Mouse (Mus musculus) WW6 (cell line): ENCODE measurements around the gene Mrto4.

ENCODE experiments used
- DNase-seq: peaks from one replicate; pipeline ENCODE4 v3.0.0-alpha.2; 2013; ENCODE audit warnings: low read depth, low spot score

The Mrto4 gene

DNA sequence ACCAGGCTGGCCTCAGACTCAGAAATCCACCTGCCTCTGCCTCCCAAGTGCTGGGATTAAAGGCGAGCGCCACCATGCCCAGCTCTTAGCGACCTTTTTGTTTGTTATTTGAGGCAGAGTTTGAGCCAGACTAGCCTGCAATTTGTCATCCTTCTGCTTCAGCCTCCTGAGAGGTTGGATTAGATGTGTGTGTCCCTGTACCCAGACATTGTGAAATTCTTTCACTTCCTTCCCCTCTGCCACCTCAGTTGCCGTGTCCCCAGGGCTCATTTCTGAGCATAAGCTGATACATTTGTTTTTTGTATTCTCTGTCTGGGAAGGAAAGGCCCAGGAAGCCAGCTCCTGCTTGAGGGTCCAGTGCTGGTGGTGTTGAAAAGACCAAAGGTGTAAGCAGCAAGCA, 11.5 kb downstream of the Mrto4 start:
- DNase-seq: no peak

DNA sequence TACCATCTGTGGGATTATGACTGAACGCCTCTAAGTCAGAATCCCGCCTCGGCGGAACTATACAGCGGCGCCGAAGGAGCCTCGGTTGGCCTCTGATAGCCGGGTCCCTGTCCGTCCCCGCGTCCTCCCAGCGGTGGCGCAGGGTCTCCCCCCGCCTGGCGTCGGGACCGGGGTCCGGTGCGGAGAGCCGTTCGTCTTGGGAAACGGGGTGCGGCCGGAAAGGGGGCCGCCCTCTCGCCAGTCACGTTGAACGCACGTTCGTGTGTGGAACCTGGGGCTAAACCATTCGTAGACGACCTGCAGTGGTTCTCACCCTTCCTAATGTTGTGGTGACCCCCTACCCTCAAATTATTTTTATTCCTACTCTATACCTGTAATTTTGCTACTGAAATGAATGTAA, 14.2 kb downstream of the Mrto4 start:
- DNase-seq: no peak

DNA sequence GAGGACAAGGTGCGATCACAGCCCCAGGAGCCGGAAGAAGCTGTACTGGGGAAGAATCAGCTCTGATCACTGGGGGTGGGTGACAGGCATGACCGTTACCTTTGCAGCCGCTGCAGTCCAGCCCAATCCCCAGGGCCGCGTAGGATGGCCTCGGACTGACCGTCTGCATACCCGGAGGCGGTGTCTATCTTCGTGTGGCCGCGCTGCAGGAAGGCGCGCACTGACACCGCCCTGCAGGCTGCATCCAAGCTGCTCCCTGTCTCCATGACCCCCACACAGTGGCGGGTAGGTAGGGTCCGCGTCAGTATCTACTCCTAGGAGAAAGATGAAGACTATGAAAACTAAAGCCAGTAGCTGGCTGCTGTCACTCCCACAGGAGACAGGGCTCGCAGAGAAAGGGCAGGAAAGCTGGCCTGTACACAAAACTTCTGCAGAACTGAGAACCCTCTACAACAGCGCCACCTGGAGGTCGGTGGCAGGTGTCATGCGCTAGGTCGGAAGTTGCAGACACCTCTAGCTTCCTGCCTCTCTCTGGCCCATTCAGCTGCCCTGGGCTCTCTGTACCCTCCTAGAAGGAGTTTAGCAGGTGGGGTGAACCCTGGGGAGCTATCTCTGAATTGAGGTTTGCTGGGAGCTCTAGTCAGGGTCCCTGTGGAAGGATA, 15.4 kb downstream of the Mrto4 start:
- peak; percentile 80 for DNase-seq

DNA sequence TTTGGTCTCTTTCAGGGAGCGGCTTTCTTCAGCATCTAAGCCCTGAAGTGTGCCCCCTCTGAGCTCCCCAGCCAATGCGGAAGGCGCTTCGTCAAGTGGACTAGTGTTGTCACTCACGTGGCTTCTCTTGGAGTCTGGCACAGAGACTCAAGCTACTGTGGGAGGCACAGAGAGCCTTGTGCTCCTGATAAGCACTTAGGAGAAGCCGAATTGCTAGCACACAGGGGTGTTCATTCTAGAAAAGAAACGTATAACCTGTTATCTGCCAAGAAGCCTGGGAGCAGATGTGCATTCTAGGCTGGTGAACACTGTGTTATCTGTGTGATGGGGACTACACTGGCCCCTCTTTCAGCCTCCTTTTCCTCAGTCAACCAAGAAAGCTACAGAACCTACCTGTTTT, 16.9 kb downstream of the Mrto4 start:
- no peak for DNase-seq

DNA sequence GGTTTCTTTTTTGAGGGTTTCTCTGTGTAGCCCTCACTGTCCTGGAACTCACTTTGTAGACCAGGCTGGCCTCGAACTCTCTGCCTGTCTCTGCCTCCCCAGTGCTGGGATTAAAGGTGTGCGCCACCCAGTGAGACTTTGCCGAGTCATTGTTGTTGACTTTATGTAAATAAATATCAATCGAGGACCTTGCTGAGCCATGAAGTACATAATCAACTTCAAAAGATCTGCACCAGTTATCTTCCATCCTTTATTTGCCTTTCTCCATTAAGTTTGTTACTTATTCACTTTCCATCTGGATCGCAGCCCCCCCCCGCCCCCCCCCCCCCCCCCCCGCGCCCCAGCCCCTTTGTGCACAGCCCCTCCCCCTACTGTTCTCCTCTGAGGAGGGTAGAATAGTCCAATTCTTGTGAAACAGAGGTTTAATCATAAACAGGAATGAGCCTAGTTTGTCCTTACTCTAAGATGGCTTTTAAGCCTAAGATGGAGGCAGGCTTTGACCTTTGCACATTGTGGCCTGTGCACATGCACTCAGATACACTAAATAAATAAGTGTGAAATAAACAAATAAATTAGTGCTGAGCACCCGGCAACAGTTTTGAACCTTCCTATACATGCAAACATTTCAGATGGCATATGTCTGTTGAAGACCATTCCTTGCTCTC, 17.6 kb downstream of the Mrto4 start:
- DNase-seq: no peak

DNA sequence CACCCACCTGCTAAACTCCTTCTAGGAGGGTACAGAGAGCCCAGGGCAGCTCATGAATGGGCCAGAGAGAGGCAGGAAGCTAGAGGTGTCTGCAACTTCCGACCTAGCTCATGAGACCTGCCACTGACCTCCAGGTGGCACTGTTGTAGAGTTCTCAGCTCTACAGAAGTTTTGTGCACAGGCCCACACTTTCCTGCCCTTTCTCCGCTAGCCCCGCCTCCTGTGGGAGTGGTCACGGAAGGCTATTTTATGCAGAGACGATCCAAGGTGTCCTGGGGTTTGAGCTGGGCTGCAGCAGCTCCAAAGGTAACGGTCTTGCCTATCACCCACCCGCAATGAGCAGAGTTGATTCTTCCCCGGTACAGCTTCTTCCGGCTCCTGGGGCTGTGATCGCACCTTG, 21.8 kb downstream of the Mrto4 start:
- DNase-seq: peak; percentile 90

DNA sequence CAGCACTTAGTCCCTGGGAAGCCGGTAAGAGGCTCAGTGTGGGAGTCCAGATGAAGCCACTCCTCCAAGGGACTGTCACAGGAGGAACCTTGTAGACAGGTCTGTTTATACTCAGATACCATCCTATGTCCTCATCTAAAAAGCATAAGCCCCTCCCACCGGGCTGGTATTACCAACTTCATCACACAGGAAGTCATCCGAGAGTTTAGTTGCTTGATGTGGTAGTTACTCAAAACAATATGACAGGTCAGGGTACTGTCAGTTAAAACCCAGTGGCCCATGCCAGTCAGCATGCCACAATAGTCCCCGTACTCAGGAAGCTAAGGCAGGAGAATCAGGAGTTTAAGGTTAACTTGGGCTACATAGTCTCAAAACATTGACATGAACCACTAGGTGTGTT, 32.6 kb downstream of the Mrto4 start:
- DNase-seq: no peak

DNA sequence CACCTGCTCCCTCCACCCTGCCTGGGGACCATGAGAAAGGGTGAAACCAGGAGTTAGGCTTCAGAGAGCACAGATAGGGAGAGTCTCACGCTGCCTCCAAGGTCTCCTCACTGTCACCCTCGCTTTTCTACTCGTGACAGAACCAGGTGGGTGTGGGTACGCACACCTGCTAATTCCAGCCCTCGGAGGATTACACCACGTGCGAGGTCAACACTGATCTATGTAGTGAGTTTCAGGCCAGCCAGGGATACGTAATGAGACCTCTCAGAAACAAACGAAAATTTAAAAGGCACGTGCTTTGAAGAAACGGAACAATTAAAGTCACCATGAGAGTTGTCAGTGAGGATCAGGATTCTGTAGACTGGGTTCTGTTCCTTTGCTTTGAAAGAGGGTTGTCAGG, 33.9 kb downstream of the Mrto4 start:
- no peak for DNase-seq

DNA sequence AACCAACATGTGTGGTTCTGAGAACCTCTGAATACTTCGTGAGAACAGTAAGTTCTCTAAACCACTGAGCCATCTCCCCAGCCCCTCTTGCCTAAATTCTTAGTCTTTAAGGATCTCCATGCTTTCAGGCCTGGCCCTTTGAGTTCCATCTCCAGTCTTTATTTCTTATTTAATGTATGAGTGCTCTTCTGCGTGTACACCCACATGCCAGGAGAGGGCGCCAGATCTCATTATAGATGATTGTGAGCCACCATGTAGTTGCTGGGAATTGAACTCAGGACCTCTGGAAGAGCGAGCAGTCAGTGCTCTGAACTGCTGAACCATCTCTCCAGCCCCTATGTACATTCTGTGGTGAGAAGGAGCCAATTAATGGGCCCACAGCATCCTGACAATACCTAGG, 39.7 kb downstream of the Mrto4 start:
- DNase-seq: no peak

DNA sequence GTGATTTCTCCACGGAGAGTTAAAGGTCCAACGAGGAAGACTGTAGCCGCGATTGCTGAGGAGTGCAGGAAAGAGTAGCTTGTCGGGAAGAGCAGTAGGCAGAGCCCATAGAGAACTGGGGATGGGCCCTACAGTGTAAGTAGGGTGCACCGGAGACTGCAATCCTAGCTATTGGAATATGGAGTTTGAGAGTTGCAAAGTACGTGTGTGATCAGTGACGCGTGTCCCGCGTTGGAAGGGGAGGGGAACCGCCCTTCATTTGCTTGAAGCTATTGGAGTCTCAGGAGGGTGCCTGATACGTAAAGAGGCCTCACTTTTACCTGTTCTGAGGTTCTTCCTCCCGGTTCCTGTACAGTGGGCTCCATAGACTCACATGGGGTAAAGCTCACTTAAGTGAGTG, 40.7 kb downstream of the Mrto4 start:
- DNase-seq: no peak

DNA sequence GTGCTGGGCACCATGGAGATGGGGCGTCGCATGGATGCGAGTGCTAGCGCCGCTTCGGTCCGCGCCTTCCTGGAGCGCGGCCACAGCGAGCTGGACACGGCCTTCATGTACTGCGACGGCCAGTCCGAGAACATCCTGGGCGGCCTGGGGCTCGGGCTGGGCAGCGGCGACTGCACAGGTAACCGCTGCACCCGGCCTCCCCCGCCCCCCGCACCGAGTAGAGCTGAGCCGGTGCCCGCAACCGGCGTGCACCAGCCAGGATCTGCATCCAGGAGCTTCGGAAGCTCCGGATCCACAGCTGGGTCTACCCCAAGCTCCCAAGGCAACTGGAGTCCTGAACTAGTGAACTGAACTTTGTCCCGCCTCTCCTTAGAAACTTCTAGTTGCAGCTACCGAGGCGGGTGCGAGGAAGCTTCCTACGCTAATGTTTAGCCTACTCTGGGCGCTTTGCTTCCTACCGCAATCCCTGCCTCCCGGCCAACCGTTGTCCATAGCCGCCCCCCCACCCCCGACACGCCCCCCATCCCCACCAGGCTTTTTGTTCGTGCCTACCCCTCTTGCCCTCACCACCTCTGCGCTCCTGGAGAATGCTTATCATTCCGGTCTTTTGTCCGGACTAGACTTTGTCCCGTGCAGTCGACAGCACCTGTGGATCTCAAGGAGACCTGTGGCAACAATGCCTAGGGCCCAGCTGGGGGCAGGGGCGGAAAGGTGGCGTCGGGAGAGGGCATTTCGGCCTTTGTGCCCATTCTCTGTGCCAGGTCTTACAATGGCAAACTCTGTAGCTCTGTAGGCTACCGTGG, 41.3 kb downstream of the Mrto4 start:
- no peak for DNase-seq

DNA sequence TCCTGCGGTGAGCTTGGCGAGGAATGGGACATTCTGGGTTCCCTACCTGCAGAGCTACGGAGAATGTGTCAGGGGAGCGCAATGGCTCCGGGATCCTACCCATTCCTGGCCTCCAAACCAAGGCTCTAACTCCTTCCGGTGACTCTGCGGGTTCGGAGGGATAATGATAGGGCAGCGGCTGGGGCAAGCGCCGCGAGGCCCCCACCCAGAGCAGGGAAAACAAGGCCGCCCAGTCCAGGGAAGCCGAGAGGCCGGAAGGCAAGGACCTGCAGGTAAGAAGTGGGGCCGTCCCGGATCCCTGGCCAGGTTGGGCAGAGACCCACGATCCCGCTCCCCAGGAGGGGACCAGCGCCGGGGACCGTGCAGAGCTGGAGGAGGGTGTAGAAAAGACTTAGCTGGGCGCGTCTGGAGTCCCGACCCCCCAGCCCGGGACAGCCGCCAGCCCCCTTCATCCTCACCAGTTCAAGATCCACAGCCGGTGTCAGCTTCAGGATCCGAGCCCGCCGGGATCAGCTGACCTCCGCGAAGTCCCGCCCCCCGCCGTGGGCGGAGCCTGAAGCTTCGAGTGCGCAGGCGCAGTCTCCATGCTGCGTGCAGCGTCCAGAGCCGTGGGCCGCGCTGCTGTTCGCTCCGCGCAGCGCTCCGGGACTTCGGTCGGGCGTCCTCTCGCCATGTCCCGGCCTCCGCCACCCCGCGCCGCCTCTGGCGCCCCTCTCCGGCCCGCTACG, 42.0 kb downstream of the Mrto4 start, which contains the start of the genes Pqlc2 and Akr7a5:
Pqlc2 (minus strand) TSS at position 538 of the 728 bp plus-strand sequence.
Akr7a5 (plus strand) TSS at position 574 of the 728 bp plus-strand sequence.
- peak; percentile 81 for DNase-seq

DNA sequence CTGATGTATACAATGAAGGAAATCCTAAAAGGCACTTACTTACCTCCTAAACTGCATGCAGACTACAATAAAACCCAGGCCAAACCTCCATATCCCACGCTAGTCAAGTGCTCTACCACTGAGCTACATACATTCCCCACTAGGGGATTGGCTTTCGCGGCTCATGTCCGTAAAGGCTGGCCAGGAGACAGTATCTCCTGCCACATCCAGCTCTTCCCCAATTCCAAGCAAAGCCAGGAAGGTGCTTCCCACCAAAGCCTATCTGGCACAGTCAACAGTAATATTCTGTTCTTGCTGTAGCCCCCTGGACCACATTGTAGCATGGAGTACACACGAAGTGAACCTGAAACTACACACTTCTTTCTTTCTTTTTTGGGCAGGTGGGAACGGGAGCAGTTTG, 42.7 kb downstream of the Mrto4 start:
- no peak for DNase-seq

DNA sequence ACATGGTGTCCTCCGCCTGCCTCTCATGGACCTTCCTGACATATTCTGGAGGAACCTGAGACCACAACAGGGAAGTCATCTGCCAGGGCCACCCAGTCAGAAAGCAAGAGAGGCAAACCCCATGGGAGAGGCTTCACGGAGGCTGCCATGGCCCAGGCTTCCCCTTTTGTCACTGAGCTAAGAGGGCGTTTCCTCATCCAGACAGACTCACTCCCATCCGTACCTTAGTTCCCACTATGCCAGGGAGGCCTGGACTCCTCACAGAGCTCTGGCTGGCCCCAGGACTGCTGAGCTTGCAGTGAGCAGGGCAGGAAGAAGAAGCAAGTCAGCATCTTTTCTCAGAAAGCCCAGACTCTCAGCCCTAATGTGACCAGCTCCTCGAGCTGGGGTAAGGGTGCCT, 44.5 kb downstream of the Mrto4 start:
- no peak for DNase-seq

DNA sequence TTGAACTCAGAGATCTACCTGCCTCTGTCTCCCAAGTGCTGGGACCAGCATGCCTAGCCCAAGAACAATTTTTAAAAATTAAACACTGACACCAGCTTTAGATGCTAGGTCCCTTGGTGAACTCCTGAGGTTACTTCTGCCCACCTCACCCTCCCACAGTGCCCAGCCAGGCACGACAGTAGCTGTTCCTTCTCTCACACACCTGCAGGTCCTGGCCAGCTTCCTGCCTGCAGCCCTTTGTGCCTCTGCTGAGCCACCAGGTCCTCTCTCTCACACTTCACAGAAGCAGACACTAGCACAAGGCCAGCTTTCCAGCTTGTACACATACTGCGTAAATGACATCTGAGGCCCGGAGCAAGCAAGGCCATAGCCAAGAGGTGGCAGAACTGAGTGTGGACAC, 46.9 kb downstream of the Mrto4 start:
- DNase-seq: no peak

DNA sequence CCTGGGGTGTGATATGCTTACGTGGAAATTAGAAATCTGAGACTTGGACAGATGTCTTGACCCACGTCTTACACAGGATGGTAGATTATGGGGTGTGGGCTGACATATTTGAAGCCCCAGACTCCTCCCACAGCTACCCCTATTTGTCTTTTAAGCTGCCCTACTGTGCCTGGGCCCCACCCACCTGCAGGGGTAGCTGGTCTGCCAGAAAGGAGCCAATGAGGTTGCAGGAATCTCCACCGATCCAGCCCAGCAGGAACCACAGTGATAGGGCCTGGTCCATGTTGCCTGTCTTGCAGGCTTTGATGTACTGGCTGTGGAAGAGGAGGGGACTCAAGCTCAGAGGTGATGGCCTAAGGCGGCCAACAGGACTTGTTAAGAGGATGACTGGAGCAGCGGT, 50.1 kb downstream of the Mrto4 start:
- no peak for DNase-seq

DNA sequence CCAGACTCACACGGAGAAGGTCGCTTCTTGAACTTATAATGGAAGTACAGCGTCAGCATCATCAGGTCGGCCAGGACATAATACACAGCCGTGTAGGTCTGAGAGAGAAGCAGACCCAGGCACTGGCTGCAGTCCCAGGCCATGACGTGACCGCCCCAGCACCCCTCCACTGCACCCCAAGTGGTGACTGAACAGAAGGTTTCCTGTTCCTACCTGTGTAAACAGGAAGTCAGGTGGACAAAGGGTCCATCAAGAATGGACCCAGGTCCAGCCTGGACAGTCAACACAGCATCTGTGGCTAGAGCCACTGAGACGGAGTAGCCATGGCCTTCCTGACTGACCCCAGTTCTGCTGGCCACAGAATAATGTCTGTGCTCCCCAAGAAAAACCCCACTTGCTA, 50.6 kb downstream of the Mrto4 start:
- DNase-seq: no peak

DNA sequence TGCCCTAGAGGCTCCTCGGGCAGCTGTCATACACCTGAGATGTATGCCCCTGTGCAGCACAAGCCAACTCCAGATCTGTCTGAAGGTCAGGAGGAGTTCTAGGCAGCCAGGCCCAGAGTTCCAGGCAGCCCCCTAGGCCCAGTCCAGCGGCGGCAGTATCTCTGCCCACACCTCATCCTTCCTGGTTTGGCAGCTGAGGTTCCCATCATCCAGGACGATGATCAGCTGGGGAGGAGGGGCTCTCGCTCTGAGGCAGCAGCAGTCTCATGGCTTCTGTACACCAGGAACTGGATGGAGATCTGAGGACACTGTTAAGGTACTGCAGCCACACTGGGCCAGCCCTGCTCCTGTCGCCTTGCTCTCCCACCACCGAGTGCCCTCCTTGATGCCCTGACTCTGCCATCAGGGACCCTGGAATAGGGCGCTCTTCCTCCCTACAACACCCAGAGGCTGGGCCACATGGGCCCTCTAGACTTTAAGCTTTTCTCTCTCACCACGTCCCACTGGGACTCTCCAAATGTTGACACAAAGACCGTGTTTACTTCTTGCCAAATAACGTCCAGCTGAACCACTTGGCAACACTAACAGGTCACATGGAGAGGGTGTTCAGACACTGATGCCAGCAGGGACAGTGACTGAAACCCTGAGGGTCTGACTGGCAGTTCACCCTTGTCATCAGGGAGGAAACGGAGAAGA, 53.6 kb downstream of the Mrto4 start:
- DNase-seq: no peak

DNA sequence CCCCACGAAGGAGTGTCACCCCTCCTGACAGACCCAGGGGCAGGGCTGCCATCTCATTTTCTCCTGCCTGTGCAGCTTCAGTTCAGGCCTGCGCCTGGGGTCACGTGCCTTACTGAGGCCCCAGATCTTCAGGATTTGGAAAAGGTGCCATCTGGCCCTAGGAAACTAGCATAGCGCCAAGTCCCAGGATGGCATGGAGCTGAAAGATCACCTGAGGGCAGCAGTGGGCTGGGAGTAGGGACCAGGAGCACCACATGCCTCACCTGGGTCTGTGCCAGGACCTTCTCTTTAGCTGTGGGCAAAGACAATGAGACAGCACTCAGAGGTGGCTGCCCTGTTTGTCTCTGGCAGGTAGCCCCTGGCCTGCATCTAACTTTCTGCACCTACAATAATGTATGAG, 54.8 kb downstream of the Mrto4 start:
- DNase-seq: no peak
